Mouse (Mus musculus) hindbrain, embryonic 13.5 days (tissue): Measurements from ENCODE around the gene Acox2. TPM values are rescaled to one million over a fixed set of nuclear protein-coding genes. Genes with fewer than 3 reads are reported as not detected.

Source experiments
- ATAC-seq: fragments of 200-750 bp; cut with Nextera tagmentation; 2 replicates; pipeline ENCODE4 v1.8.0; 2017; ENCODE audit warnings: moderate TSS enrichment; ENCODE audit not compliant: low FRiP score
- H3K27ac ChIP-seq: fragments of 300-500 bp; sonication (generic); 2 replicates; pipeline ENCODE4 v1.5.1; 2015; ENCODE audit warnings: inconsistent platforms, mild to moderate bottlenecking, moderate library complexity
- H3K27me3 ChIP-seq: fragments of 300-500 bp; sonication (generic); 2 replicates; pipeline ENCODE4 v1.6.1; 2015; ENCODE audit warnings: mild to moderate bottlenecking, inconsistent platforms
- H3K36me3 ChIP-seq: fragments of 300-500 bp; sonication (generic); 2 replicates; pipeline ENCODE4 v1.6.1; 2015; ENCODE audit warnings: mild to moderate bottlenecking, inconsistent platforms
- H3K4me1 ChIP-seq: fragments of 300-500 bp; sonication (generic); replicated peaks from 2 replicates; pipeline ENCODE4 v1.6.1; 2015; ENCODE audit warnings: inconsistent platforms
- H3K4me2 ChIP-seq: fragments of 300-500 bp; sonication (generic); 2 replicates; pipeline ENCODE4 v1.6.1; 2015; ENCODE audit warnings: inconsistent platforms, mild to moderate bottlenecking, moderate library complexity
- H3K4me3 ChIP-seq: fragments of 300-500 bp; sonication (generic); 2 replicates; pipeline ENCODE4 v1.5.1; 2015; ENCODE audit warnings: mild to moderate bottlenecking, inconsistent platforms
- H3K9ac ChIP-seq: fragments of 300-500 bp; sonication (generic); 2 replicates; pipeline ENCODE4 v1.6.1; 2015; ENCODE audit warnings: mild to moderate bottlenecking, inconsistent platforms
- H3K9me3 ChIP-seq: fragments of 300-500 bp; sonication (generic); 2 replicates; pipeline ENCODE4 v1.6.1; 2016; ENCODE audit warnings: inconsistent platforms
- WGBS: fragments of 180-500 bp; shearing (Covaris S2); methylation state at CpG from one replicate; pipeline ENCODE4 v1.1.7; 2015; 5-methylcytosine and 5-hydroxymethylcytosine counted together
- polyA plus RNA-seq: library from polyadenylated mRNA; unstranded; fragments of >200 nt; fragmentation: Nextera tagmentation; extraction: Ambion mirVana; gene quantifications from 2 replicates; pipeline ENCODE4 v1.2.1, GENCODE M21; 2015

Acox2 gene
- polyA plus RNA-seq, 1 experiment from 2014 or later = not detected

DNA sequence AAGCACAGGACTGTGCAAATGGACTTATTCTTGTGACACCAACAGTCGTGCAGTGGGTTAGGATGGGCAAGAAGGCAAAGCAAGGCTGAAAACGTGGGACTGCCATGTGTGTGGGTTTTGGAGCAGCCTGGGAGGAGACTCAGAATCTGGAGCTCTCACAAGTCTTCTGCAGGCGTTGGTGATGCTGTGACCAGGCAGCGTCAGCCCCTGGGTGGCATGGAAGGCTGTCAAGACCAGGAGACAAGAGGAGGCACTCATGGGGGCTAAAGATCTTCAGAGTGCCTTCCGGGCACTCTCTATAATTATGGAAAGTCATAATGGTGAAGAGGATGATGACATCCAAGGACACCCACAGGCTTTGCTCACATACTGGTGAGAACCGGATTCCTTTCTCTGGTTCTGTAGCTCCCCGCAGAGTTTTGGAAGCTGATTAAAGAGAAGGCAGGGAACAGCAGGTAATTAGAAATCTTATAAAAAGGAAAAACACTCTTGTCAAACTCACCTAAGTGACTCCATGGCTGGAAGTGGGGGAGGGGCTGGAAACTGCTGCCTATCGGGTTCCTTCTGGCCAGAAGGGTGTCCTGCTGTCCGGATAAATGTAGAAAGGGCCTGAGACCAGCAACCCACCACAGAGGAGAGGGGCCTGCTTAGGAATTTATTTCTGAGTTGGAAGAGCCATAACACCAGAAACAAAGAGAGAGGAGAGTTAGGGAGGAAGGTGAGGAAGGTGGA, 52.8 kb downstream of the Acox2 start:
- Histone ChIP-seq H3K9ac (no peak overlapping the region), H3K4me1 (peaks cover 6% of the 10 kb centered on the region), H3K4me2 (no peak overlapping the region), H3K27ac (no peak overlapping the region), H3K9me3 (no peaks in the 10 kb centered on the region), H3K36me3 (no peaks in the 10 kb centered on the region), H3K27me3 (no peaks in the 10 kb centered on the region), H3K4me3 (no peak overlapping the region)
- ATAC-seq = no peak
- WGBS = 56% methylated on average over 9 of the region's 9 CpGs

- WGBS = 87% methylated on average over 3 of the region's 3 CpGs
Observed at GRCm38 (mm10) chr14:8201715-8202114, 57.4 kb downstream of the Acox2 start.

DNA sequence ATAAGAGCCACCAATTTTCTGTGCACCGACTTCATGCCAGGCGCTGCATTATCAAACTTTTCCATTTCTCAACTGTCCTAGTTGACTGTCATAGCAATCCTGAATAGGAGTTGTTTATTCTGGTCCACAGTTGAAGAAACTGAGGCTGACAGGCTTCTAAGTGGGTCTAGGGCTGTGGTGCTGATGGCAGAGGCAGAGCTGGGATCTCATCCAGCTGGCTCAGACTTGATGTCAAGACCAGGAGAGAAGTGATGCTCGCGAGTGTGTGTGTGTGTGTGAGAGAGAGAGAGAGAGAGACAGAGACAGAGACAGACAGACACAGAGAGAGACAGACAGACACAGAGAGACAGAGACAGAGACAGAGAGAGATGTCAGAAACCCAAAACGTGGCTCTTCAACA, 58.4 kb downstream of the Acox2 start:
- WGBS = 83% methylated on average over 5 of the region's 5 CpGs
- no peak overlapping the region for H3K9ac ChIP-seq
- no peak overlapping the region for H3K27ac ChIP-seq
- no peak for ATAC-seq
- no peaks in the 10 kb centered on the region for H3K36me3 ChIP-seq
- no peaks in the 10 kb centered on the region for H3K27me3 ChIP-seq
- no peak overlapping the region for H3K4me3 ChIP-seq
- no peak overlapping the region for H3K4me2 ChIP-seq
- no peaks in the 10 kb centered on the region for H3K4me1 ChIP-seq
- H3K9me3 ChIP-seq = no peaks in the 10 kb centered on the region

More at GRCm38 (mm10) chr14:8201715-8202114, 57.4 kb downstream of the Acox2 start:
- no peak overlapping the region for H3K9ac ChIP-seq
- H3K4me3 ChIP-seq = no peak overlapping the region
- no peaks in the 10 kb centered on the region for H3K4me1 ChIP-seq
- no peak for ATAC-seq
- no peak overlapping the region for H3K4me2 ChIP-seq
- no peaks in the 10 kb centered on the region for H3K9me3 ChIP-seq
- H3K27me3 ChIP-seq = no peaks in the 10 kb centered on the region
- no peaks in the 10 kb centered on the region for H3K36me3 ChIP-seq
- H3K27ac ChIP-seq = no peak overlapping the region

DNA sequence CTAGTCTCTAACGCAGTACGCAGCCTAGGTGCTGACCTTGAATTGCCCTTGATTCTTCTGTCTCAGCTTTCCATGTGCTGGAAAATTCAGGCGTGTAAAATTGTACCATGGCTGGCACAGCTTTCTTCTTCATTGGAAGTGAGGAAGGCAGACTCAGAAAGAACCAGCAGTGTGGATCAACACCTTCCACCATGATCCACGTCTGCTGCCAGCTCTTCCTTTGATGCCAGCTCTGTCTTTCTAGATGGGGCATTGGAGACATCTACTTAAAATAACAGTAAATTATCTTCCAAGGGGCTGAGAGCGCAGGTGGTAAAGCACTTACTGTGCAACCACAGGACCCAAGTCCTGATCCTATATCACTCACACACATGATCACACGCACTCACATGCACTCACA, 66.4 kb downstream of the Acox2 start:
- H3K27ac ChIP-seq = no peak overlapping the region
- H3K4me1 ChIP-seq = no peaks in the 10 kb centered on the region
- 94% methylated on average over 6 of the region's 6 CpGs for WGBS
- H3K4me3 ChIP-seq = no peak overlapping the region
- no peaks in the 10 kb centered on the region for H3K36me3 ChIP-seq
- no peak overlapping the region for H3K9ac ChIP-seq
- H3K4me2 ChIP-seq = no peak overlapping the region
- H3K9me3 ChIP-seq = no peaks in the 10 kb centered on the region
- H3K27me3 ChIP-seq = no peaks in the 10 kb centered on the region
- ATAC-seq = no peak

DNA sequence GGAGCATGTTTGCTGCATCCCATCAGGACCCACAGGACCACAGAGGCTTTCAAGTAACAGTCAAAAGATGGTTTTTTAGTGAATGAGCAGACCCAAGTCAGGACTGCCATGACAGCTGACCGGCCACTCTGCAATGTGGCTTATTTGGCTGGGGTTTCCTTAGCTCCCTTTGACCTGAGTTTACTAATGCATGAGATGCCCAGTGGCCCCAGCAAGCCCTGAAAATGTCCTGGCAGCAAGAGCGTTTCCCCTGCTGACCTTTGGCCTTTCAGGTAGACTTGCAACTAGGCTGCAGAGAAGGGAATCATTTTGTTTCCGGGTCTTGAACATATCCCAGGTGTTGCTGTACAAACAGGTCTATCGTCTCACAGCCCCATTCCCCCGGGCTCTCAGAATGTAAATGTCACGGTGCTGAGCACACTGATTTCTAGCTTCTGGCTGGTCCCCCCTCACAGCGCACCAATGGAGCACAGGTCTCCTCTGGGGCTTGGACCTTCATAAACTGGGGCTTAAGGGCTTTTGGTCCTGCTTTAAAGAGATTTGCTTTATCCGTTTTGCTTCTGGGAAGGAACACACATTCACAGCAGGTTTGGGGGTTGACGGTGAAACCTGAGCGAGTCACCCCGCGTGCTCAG, 67.7 kb downstream of the Acox2 start:
- Histone ChIP-seq H3K4me3 (no peak overlapping the region), H3K36me3 (no peaks in the 10 kb centered on the region), H3K4me2 (no peak overlapping the region), H3K9ac (no peak overlapping the region), H3K27me3 (no peaks in the 10 kb centered on the region), H3K27ac (no peak overlapping the region), H3K9me3 (no peaks in the 10 kb centered on the region), H3K4me1 (no peaks in the 10 kb centered on the region)
- ATAC-seq = no peak
- WGBS = 80% methylated on average over 12 of the region's 12 CpGs

DNA sequence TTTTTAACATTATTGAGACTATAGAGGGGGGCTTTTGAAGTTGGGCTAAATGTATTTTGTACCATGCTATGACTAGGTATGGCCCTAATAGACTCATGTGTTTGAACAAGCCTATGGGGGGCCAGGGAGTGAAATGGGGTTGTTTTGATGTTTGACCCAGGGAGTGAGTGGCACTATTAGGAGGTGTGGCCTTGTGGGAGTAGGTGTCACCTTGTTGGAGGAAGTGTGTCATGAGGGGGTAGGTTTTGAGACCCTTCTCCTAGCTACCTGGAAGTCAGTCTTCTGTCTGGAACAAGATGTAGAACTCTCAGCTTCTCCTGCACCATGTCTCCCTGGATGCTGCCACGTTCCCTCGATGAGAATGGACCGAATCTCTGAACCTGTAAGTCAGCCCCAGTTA, 68.6 kb downstream of the Acox2 start:
- no peak for ATAC-seq
- H3K9ac ChIP-seq = no peak overlapping the region
- no peaks in the 10 kb centered on the region for H3K4me1 ChIP-seq
- no peaks in the 10 kb centered on the region for H3K9me3 ChIP-seq
- no peak overlapping the region for H3K4me3 ChIP-seq
- WGBS = 100% methylated on average over 3 of the region's 3 CpGs
- no peaks in the 10 kb centered on the region for H3K27me3 ChIP-seq
- no peak overlapping the region for H3K4me2 ChIP-seq
- H3K27ac ChIP-seq = no peak overlapping the region
- no peaks in the 10 kb centered on the region for H3K36me3 ChIP-seq

DNA sequence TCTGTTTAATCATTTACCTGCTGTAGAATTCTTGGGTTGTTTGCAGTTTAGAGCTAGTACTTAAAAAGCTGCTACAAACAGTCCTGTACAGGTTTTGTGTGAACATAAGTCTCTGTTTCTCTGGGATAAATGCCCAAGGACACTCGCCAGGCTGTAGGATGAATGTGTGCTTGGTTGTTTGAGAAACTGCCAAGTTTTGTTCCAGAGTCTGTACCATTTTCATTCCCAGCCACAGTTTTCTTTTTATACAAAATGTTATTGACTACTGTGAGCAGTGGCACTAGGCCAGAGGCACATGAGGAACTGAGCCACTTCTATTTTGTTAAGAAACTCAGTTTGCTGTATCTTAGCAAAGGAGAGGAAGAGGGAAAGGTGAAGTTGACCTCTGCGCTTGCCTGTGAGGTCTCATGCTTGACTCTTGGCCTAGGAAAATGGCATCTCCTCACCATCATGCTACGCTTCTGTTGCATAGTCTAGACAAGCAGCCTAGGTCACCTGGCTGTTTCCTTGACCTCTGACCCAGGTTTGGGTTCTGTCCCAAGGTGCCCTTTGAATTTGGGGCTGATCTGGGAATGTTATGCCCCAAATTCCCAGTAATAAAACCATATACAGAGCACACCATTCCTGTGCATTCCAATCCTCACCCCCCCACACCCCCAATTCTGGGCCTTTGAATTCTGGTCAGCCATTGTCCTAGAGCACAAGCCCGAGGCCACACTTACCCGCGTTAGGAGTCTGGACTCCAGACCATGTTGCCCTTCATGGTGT, 72.7 kb downstream of the Acox2 start:
- H3K27me3 ChIP-seq = no peaks in the 10 kb centered on the region
- no peaks in the 10 kb centered on the region for H3K9me3 ChIP-seq

DNA sequence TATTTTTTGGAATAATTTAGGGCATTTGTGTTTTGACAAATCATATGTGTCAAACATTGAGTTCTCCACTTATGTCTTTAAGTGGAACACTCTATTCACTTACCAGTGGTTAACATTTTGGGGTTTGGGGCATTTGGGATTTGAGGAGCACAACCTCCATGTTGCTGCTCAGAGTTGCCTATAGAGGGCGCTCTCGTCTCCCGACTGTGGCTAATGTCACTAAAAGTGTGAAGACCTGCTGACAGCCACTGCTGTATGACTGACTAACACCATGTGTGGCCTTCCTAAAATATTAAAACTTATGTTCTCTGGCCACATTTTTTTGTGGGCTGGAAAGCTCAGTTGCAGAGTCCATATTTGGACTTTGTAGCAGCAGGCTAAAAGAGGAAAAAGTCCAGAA, 75.8 kb downstream of the Acox2 start:
- Histone ChIP-seq H3K4me3 (no peak overlapping the region), H3K4me2 (no peak overlapping the region), H3K27ac (no peak overlapping the region), H3K4me1 (no peaks in the 10 kb centered on the region), H3K9ac (no peak overlapping the region), H3K9me3 (no peaks in the 10 kb centered on the region), H3K27me3 (no peaks in the 10 kb centered on the region), H3K36me3 (no peaks in the 10 kb centered on the region)
- ATAC-seq = no peak
- 56% methylated on average over 3 of the region's 3 CpGs for WGBS

More for the DNA sequence above, 72.7 kb downstream of the Acox2 start:
- ATAC-seq = no peak
- Histone ChIP-seq H3K27ac (no peak overlapping the region), H3K4me3 (no peak overlapping the region), H3K36me3 (no peaks in the 10 kb centered on the region), H3K4me1 (no peaks in the 10 kb centered on the region), H3K4me2 (no peak overlapping the region), H3K9ac (no peak overlapping the region)
- WGBS = 87% methylated on average over 6 of the region's 6 CpGs

DNA sequence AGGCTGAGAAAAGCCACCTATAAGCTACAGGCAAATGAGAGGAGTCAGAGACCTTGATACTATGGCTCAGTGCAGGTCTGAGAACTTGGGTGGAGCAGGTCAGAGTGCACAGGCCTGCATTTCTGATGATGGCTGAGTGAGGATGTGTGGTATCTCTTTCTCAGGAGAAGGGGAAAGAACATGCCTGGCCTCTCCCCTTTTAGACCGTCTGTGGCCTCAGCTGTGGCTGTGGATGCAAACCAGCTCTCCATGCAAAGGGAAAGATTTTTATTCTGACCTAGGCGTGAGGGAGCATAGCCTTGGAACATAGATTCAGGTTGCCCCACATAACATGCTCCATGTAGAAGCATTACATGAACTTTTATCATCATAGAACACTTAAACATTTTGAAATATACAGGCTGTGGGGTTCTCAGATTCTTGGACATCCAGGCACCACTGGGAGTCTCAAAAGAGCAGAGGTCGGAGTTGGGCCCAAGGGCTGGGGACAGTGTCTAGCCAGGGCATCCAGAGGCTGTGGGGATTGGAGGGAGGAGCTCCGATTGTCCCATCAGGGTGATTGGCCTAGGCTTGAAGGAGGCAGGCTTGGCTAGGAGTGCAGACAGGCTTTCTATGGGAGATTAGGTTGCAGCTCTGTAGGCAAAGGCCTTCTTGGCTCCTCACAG, 78.7 kb downstream of the Acox2 start:
- Histone ChIP-seq H3K9me3 (no peaks in the 10 kb centered on the region), H3K9ac (no peak overlapping the region), H3K4me3 (no peak overlapping the region), H3K27ac (no peak overlapping the region), H3K27me3 (no peaks in the 10 kb centered on the region), H3K4me1 (no peaks in the 10 kb centered on the region), H3K4me2 (no peak overlapping the region), H3K36me3 (no peaks in the 10 kb centered on the region)
- no peak for ATAC-seq
- WGBS = 73% methylated on average over 4 of the region's 4 CpGs

GRCm38 (mm10) chr14:8176251-8176650, 82.9 kb downstream of the Acox2 start:
- Histone ChIP-seq H3K36me3 (no peaks in the 10 kb centered on the region), H3K9me3 (no peaks in the 10 kb centered on the region), H3K4me2 (no peak overlapping the region), H3K27me3 (no peaks in the 10 kb centered on the region), H3K4me1 (peaks cover 10% of the 10 kb centered on the region), H3K27ac (no peak overlapping the region), H3K4me3 (no peak overlapping the region), H3K9ac (no peak overlapping the region)
- no peak for ATAC-seq
- WGBS = 54% methylated on average over 5 of the region's 5 CpGs
